Mouse (Mus musculus) gastrocnemius, adult 2 months (tissue): ENCODE data around the gene Trpc1. TPM values are rescaled to one million over a fixed set of nuclear protein-coding genes. Genes with fewer than 3 reads are reported as not detected.

Source experiments
- DNase-seq: peaks from one replicate; pipeline ENCODE4 v3.0.0; 2022
- H3K27ac ChIP-seq: fragments of 200-600 bp; 2 replicates; pipeline ENCODE4 v1.8.1; 2022; ENCODE audit warnings: mild to moderate bottlenecking
- H3K4me3 ChIP-seq: fragments of 200-600 bp; 2 replicates; pipeline ENCODE4 v1.8.1; 2022; ENCODE audit warnings: mild to moderate bottlenecking, moderate library complexity
- CTCF ChIP-seq: fragments of 200-600 bp; IDR thresholded peaks from 2 replicates; pipeline ENCODE4 v1.8.1; 2022; ENCODE audit warnings: antibody characterized with exemption, mild to moderate bottlenecking, moderate library complexity
- intact Hi-C: fragments of 180-260 bp; cut with DNase I; formaldehyde crosslinking; loops from one replicate; pipeline ENCODE4 v1.15.1; 2025
- total RNA-seq, 2 experiments: library from RNA; stranded (reverse); gene quantifications; 2 replicates each; pipeline ENCODE4 v1.2.3; 2021

The Trpc1 gene
- total RNA-seq, 2 experiments from 2014 or later = 0.71 to 1.2 TPM

DNA sequence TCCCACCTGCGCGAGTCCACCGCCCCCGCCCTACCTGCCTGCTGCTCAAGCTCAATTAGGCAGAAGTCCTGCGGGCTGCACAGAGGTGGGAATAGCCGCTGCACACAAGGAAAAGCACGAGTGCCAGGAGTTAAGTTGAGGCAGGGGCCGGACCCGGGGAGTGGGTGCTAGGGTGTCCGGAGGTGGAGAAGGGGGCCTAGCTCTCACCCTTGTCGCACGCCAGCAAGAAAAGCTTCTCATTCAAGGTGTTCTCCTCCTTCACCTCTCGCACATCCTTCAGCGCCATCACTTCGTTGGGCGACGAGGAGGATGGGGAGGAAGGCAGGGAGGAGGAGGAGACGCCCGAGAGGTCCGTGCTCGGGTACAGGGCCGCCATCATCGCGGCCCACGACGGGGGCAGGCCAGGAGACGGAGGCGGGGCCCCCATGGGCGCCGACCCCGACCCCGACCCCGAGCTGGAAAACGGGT is 680 bp downstream of the Trpc1 start:
- Histone ChIP-seq H3K27ac (peak overlapping the region; percentile 80), H3K4me3 (peak overlapping the region; percentile 80)
- intact Hi-C loops = no loop called here
- DNase-seq = peak; percentile 19
- TF ChIP-seq CTCF = no peak

DNA sequence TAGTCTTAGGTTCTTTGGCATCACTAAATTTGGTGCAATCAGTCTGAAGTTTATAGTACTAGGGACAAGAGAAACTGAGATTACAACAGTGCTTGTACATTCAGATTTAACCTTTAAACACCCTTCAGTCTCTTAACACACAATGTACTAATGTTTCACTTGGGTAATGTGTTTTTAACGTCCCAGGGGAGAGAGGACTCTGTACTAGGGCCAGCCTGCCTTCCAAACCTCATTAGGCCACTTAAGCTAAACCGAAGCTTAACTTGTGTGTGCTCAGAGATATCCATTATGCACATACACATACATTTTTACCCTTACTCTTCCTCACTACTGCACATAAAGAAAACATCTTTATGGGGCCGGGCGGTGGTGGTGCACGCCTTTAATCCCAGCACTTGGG is 2.9 kb downstream of the Trpc1 start:
- TF ChIP-seq CTCF = no peak
- H3K4me3 ChIP-seq = no peak overlapping the region
- intact Hi-C loops = no loop called here
- no peak overlapping the region for H3K27ac ChIP-seq
- DNase-seq = no peak

DNA sequence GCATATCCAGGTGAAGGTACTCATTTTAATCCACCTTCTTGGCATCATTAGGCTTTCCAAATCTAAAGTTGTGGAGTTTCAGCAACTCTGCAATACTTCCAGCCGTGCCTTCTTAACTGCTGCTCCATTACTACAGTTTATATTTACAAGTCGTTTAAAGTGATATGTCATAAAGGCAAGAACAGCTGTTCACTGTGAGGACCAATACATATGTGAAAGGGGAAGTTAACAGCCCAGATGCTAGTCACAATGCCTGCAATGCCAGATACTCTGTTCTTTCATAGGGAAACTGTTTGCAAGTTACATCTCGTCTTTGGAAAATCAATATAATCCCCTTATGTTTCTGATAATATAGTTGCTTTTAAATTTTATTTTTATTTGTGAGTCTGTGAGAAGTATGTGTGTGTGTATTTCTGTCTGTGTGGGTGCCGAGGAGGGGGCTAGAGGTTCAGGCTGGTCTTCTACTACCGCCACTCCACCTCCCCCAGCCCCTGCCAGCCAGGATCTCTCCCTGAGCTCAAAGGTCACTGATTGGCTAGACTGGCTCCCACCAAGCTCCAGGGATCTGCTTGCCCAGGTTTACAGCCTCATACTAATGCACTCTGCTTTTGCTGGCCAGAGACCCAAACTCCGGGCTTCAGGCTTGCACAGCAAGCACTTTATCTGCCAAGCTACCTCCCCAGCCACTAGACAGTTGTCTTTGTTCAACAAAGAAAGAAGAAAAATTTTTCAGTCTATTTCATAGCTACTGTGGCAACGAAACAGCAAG is 5.1 kb downstream of the Trpc1 start:
- no peak for TF ChIP-seq CTCF
- intact Hi-C loops = no loop called here
- no peak for DNase-seq
- H3K27ac ChIP-seq = no peak overlapping the region
- H3K4me3 ChIP-seq = no peak overlapping the region

DNA sequence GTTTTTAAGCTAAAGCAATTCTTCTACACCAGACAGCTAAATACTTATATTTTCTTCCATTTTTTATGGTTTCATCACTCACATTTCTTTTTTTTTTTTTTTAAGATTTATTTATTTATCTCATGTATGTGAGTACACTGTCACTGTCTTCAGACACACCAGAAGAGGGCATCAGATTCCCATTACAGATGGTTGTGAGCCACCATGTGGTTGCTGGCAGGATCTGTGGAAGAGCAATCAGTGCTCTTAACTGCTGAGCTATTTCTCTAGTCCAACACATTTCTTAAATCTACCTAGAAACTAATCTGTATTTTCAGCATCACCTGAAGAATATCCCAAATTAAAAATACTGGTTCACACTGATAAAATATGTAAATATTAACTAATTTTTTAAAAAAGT is 13.9 kb downstream of the Trpc1 start:
- no peak overlapping the region for H3K27ac ChIP-seq
- intact Hi-C loops = no loop called here
- peak; percentile 7; the same call in 1 of the 2 replicates for TF ChIP-seq CTCF
- DNase-seq = no peak
- no peak overlapping the region for H3K4me3 ChIP-seq

DNA sequence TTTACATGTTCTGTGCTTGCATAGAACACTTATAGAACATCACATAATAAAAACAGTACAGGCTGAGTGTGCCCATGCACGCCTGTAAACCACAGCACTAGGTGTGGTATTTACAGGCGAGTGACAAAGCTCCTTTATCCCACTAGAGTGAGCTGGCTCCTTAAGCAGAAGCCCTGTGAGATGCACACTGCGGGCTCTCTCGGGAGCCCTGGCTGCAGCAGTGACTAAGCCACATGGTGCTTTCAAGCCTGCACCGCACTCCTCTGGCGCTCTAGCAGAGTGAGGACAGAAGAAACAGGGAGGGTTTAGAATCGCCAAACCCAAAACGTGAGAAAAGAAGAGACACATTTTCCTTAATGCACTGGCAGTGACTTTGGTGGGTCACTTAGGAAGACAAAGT is 37.6 kb downstream of the Trpc1 start:
- Histone ChIP-seq H3K4me3 (no peak overlapping the region), H3K27ac (no peak overlapping the region)
- intact Hi-C loops = no loop called here
- no peak for DNase-seq
- no peak for TF ChIP-seq CTCF

DNA sequence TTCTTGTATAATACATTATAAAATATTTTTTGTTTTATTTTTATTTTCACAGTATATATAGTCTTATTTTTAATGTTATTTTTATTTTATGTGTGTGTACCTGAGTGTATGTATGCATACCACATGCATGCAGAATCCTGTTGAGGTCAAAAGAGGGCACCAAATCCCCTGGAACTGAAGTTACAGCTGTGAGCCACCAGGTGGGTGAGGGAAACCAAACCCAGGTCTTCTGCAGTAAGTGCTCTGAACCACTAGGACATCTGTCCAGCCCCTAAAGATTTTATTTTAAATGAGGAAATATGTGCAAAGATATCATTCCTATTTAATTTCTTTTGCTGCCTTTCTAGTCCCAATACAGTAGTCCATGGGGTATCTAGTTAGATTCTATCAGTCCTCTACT is 41.2 kb downstream of the Trpc1 start:
- Histone ChIP-seq H3K27ac (no peak overlapping the region), H3K4me3 (no peak overlapping the region)
- intact Hi-C loops = no loop called here
- no peak; the same call in 1 of the 2 replicates for TF ChIP-seq CTCF
- no peak for DNase-seq

DNA sequence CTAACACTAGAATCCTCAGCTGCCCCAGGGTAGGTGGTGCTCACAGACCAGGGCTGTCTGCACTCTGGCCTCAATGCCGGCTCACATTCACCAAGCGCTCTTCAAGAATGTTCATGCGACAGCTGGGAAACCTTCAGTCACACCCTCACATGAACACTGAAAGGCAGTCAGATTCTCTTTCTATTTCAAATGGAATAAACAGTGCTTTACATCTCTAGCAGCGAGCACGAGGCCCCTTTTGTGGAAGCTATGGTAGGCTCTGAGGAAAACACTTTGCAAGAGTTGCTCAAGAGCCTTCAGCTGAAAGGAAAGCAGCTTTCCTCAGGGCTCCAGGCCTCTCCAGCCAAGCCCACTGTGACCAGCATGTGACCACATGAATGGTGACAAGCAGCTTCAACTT is 44.8 kb downstream of the Trpc1 start:
- intact Hi-C loops = no loop called here
- TF ChIP-seq CTCF = no peak

DNA sequence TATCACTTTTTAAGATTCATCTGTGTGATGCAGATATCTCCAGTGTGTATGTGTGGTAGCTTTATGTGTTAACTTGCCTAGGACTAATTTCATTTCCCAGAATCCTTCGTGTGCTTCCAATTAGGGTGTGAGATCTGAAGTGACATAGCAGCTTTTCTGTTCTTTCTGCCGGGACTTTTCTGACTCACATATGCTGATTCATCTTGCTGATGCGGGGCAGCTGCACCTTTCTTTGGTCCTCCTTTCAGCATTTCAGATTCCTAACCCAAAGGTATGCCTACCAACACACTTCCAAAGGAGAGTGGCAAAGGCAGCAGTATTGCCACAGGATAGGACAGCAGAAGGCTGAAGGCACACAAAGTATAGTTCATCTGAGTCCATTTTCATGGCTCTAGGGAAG is 46.1 kb downstream of the Trpc1 start:
- intact Hi-C loops = no loop called here
- no peak overlapping the region for H3K27ac ChIP-seq
- DNase-seq = no peak
- no peak for TF ChIP-seq CTCF
- no peak overlapping the region for H3K4me3 ChIP-seq

More for the DNA sequence above, 44.8 kb downstream of the Trpc1 start:
- DNase-seq = no peak
- Histone ChIP-seq H3K4me3 (no peak overlapping the region), H3K27ac (no peak overlapping the region)

DNA sequence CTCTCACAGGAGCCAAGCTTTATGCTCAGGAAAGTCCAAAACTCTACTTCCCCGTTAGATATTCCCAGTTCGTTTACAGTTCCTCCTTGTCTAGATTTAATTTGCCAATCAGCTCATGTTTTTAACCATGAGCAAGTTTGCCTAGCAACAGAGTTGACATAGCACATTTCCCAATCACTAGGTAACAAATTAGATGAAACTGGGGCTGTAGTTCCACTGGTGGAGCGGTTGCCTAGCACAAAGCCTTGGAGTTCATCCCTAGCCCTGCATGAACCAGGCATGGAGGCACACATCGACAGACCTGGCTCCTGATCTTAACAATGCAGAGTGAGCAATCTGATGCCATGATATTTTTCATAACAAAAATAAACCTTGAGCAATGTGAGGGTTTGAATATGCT is 50.9 kb downstream of the Trpc1 start:
- no peak for DNase-seq
- intact Hi-C loops = loop anchor here (5.0 kb wide), 1 partner anchor 92 kb away; no protein-coding TSS in a partner anchor
- Histone ChIP-seq H3K27ac (no peak overlapping the region), H3K4me3 (no peak overlapping the region)
- TF ChIP-seq CTCF = no peak

DNA sequence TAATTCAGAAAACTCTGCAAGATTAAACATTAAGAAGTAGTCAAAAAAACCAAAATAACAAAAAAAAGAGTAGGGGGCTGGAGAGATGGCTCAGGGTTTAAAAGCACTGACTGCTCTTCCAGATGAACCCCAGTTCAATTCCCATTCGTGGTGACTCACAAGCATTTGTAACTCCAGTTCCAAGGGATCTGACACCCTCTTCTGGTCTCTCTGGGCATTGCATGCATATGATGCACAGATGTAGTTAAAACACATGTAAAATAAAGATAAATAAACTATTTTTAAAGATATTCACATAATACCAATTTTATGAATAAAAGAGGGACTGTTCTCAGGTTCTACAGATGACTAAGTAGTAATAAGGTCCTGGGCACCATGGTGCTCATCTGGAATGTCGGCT is 52.4 kb downstream of the Trpc1 start:
- intact Hi-C loops = loop anchor here (2.0 to 5.0 kb wide), 2 partner anchors 91 to 157 kb away; no protein-coding TSS in a partner anchor
- no peak overlapping the region for H3K27ac ChIP-seq
- TF ChIP-seq CTCF = peak; percentile 73
- peak; percentile 28 for DNase-seq
- no peak overlapping the region for H3K4me3 ChIP-seq

DNA sequence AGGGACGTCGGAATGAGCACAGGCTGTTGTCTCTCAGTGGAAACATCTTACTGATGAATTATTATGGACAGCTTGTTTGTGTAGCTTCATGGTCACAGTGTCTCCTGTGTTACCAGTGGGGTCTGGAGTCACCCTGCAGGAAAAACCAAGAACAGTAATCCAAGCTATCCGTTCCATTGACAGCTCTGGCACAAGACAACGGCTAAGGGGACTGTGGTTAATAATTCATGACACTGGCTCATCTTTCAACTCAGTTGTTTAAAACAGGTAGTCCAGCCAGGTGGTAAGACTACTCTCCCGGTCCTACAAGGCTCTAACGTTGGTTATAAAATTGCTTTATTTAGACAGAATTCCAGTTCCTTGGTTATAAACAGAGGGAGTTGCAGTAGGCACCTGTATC is 53.6 kb downstream of the Trpc1 start:
- DNase-seq = no peak
- TF ChIP-seq CTCF = no peak
- intact Hi-C loops = loop anchor here (2.0 to 5.0 kb wide), 2 partner anchors 89 to 156 kb away; no protein-coding TSS in a partner anchor
- Histone ChIP-seq H3K27ac (no peak overlapping the region), H3K4me3 (no peak overlapping the region)

DNA sequence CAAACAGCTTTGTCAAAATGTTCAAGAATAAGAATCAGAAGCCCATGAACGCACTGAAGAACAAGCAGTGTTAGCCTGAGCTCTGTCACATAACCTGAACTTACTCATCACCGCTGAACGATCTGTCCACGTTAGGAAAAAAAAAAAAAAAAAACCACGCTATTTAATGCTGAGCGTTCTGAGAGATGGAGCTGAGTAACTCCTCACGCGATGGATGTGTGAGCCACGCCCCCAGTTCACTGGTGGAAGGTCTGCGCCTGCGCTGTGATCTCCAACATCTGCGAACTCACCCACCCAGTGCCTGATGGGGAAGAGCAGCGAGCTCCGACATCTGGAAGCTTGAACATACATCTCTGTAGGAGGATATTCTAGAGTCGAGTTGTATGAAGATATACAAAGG is 55.2 kb downstream of the Trpc1 start:
- intact Hi-C loops = loop anchor here (5.0 kb wide), 1 partner anchor 88 kb away; no protein-coding TSS in a partner anchor
- Histone ChIP-seq H3K27ac (no peak overlapping the region), H3K4me3 (no peak overlapping the region)
- TF ChIP-seq CTCF = no peak
- DNase-seq = no peak

DNA sequence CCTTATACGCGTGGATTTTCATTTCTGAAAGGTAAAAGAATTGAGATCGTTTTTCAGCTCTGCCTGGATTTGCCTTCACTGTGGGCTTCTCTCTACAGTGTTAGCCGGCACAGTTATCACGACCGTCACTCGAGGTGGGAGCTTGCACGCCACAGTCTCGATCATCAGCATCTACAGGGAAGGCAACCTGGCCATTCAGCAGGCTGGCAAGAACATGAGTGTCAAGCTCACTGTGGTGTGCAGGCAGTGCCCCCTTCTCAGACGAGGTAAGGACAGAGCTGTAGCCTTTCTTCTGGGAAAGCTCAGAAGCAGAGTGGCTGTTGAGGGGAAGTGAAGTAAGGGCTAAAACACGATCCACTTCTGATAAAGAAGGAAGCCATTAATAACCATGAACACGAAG is 55.6 kb downstream of the Trpc1 start:
- TF ChIP-seq CTCF = no peak
- intact Hi-C loops = no loop called here
- no peak for DNase-seq
- no peak overlapping the region for H3K27ac ChIP-seq
- H3K4me3 ChIP-seq = peak overlapping the region; percentile 66
